Mouse (Mus musculus) CD4-positive helper T cell, adult 2 months (primary cell): ENCODE results near the gene Mosmo.
A peak's percentile ranks its signal among the peaks of the same experiment; 100 is the strongest.

Source experiments
- DNase-seq: peaks from one replicate; pipeline ENCODE4 v3.0.0-alpha.2; 2012; ENCODE audit warnings: low read depth, missing footprints, low spot score

The Mosmo gene

DNA sequence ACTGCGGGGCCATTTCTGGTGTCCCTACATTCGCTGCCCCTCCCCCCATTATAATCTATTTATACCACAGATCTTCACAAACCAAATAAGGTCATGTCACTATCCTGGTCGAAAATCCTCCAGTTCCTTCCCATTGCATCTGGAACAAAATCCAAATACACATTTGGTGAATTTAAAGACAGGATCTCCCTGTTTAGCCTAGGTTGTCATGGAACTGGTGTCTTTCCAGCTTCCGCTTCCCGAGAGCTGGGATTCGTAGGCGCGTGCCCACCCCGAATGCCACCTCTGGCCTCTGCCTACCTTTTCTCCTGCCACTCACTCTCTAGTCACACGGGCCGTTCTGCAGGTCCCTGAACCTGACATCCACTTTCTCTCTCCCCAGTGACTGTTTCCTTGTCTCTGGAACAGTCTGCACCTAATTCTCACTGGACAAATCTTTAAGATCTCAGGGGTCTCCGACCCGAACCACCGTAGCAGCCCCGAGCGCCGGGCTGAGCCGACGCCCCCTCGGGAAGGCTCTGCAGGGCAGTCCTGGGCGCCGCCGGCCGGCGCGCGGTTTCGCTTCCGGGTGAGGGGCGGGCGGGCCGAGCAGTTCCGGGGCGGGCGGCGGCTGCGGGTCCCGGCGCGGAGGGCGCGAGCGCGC lies at the start of gene Mosmo:
Gene Mosmo (plus strand): TSS at position 618 of the 643 bp plus-strand sequence.
- DNase-seq = peak; percentile 81

DNA sequence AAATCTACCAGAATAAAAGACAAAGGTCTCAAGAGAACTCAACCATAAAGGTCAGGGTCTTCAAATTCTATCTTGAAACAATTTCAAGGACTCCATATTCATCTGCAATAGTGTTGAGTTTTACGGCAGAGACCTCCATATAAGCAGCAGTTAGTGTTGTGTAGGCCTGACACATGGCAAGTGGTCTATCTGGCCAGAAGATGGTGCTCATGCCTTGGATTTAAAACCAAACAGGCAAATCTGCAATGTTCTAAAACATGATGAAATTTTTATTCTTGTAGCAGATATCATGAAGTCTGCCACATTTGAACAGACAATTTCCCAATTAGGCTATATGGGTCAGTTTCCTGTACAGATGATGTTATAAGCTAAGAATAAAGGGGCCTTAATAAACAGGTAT lies 44.9 kb upstream of the Mosmo start:
- DNase-seq = peak; percentile 35

DNA sequence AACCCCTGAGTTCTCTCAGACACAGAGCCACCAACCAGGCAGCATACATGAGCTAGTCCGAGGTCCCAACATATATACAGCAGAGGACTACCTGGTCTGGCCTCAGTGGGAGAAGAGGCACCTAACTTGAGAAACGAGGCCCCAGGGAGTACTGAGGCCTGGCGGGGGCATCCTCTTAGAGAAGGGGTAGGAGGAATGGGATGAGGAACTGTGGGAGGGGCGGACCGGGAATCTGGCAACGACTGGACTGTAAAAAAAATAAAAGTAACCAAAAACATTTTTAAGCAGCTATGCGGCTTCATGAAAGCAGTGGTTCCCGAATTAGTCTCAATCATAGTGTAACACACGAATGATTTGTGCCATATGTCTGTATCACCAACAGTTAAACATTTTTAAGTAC lies 43.1 kb upstream of the Mosmo start:
- peak; percentile 3 for DNase-seq

DNA sequence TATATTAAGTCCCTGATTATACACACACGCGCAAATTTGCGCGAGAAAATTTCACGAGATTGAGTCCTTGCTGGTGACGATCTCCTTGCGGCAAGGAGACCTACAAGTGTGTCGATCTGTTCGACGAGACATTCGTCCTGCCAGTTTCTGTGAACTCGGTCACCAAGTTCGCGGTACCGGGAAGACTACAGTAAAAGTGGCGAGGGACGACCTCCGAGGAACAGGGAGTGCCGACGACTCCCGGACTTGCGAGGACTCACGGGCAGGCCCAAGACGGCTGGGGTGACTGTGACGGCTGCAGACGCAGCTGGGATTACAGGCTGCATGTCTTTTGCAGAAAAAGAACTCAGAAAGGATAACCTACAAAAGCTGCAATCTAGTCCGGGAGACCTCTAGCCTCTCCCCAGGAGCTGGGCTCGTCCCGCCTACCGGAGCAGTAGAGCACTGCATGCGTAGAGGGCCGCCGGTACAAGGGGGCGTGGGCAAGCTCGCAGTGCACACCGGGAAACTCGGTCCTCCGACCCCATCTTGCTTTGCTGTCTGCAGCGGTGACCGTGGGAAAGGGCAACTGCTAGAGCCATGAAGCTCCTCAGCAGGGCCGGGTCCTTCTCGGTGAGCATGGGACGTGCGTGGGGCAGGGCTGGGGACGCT lies 42.6 kb upstream of the Mosmo start, which contains the start of gene Uqcrc2:
Gene Uqcrc2 (plus strand): TSS at position 466 of the 651 bp plus-strand sequence.
- peak; percentile 91 for DNase-seq

DNA sequence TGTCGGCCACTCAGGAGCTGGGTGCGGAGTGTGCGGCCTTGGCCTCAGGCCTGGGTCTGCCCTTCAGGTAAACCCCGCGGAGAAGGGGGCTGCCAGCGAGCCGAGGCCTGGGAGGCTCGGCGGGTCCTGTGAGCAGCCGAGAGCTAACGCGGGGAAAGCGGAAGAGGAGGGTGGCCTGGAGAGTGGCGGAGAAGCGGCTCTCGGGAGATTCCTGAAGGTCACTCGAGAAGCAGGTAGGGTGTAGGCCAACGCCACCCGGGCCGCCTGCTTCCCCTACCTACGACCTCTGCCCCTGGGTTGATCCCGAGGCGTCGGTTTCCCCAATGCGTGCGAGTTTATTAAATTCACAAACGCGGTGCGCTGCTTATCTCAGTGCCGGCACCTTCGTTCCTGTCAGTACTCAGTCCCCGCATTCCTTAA lies 42.0 kb upstream of the Mosmo start:
- no peak for DNase-seq

DNA sequence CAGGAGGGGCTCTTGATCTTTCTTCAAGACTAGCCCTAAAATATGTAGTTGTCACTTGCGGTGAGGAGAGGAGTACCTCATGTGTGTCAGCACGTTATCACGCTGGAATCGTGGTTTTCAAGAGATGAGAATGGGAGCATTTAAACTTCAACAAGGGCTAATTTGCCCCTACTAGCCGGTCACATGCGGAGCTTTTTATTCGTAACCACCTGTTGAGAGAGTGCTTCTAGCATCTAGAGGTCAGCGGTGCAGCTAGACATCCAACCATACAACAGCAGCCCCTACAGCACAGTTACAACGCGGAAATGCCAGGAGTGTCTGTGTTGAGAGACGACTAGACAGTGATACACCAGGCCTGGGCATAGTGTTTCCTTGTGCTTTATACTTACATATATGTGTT lies 41.6 kb upstream of the Mosmo start:
- peak; percentile 25 for DNase-seq

DNA sequence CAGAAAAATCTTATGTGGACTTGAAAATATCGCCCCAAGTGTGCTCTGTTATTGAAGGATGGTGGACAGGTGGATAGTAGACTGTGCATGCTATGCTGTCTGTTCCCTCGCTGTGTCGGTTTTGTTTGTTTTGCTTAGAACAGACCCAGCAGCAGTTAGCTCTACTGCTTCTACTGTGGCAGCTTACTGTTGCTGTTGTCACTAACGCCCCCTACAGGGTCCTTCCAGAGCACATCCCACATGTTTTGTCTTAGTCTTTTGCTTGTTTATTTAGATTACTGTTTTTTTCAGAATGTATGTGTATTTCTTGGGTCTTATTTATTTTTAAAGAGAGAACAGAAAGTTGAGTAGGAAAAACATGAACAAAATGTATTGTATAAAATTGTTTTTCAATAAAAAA lies 34.2 kb upstream of the Mosmo start:
- DNase-seq = no peak

DNA sequence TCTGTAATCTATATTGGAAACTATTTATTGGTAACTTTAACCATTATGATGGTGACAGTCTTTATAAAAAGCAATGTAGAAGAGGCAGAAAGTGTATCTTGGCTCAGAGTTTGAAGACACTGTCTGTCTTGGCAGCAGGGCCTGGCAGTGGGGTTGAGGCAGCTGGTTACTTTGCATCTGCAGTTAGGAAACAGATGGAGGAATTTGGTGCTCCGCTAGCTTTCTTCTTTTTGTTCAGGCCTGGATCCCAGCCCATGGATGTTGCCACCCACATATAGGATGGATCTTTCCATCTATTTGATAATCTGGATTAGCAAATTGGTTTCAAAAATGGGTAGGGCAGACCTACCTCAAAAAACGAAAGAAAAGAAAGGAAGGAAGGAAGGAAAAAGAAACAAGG lies 29.6 kb upstream of the Mosmo start:
- no peak for DNase-seq

DNA sequence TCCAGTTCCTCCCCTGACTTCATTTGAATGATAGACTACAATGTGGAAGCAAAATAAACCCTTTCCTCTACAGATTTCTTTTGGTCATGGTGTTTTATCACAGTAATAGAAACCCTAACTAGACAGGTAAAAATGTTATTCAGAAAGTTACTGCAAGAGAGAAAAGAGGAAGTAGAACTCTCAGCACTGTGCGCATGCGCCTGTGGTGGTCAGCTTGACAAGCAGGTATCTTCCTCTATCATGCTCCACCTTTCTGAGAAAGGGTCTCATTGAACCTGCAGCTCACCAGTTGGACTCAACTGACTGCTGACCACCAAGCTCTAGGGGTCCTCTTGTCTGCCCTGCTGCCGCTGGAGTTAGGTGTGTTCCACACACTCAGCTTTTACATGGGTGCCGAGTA lies 15.3 kb upstream of the Mosmo start:
- no peak for DNase-seq

DNA sequence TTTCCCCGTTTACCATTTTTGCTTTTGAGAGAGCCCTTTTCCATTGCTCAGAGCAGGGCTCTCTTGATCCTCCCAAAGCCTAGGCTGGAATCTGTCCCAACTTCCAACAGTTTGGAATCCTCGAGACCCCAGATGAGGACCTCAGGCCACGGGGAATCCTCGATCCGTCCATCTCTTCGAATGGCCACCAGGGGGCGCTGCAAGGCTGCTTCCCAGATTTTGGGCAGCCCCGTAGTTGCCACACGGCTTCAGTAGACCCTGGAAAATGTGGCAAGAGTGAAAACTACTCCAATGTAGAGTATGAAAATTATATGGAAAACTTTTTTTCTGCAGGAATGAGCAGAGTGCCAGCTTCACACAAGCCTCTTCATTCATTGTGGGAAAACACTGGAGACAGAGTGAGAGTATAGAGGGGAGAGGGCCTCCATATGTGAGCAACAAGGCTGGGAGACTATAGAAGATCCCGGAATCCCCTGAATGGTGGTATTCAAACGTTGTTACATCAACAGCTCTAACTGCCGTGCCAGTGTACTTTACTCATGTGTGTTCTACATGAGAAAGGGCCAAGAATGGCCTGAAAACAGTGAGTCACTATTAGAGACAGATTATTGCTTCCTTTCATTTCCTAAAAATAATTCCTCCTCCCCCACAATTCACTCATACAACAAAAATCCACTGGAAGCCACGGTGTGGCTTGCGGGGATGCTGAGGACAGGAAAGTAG lies 7.1 kb upstream of the Mosmo start, which contains the start of gene Pdzd9:
Gene Pdzd9 (minus strand): TSS at position 191 of the 723 bp plus-strand sequence.
- DNase-seq = peak; percentile 55

DNA sequence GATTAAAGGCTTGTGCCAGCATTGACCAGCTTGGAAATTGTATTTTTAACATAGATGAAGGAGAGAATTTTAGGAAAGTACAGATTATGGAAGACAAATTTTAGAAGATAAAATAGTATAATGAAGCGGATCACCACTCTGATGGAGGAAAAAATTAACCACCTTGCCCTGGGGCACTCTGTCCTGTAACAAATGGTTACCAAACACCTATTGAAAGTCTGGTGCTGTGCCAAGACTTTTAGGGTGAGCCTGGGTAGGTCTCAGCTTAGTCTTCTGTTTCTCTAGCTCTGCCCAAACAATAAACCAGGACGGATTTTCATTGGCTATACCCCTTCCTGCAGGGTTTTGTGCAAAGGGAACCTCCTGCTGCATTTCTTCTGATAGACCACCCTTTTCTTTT lies 6.1 kb upstream of the Mosmo start:
- DNase-seq = no peak

DNA sequence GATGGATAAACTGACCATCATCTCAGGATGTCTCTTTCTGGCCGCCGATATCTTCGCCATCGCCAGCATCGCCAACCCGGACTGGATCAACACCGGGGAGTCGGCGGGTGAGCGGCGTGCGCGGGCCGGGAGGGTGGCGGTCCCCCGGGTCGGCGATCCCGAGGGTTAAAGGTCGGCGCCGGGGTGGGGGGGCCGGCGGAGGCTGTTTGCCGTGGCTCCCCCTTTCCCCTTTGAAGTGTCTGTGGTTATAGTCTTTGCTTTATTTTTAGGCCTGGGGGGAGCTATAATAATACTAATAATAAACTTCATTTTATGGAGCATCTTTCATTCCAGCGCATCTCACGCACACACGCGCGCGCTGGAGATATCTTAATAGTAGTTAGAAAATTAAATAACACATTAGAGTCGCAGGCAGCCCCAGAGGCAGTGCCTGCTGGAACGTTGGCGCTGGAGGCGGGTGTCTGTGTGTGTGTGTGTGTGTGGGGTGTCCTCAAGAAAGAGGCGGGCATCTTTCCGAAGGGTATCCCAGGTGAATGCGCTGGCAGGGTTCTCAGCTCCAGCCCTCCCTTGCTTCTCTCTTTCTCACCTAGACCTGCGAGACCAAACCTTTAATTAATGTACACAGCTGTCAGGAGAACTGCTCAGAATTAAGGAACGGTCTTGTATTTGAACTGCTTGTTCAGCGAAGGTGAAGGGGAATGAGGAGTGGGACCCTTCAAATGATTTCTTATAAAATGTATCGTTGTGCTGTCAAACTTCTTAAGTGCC lies 530 bp downstream of the Mosmo start:
- peak; percentile 42 for DNase-seq

DNA sequence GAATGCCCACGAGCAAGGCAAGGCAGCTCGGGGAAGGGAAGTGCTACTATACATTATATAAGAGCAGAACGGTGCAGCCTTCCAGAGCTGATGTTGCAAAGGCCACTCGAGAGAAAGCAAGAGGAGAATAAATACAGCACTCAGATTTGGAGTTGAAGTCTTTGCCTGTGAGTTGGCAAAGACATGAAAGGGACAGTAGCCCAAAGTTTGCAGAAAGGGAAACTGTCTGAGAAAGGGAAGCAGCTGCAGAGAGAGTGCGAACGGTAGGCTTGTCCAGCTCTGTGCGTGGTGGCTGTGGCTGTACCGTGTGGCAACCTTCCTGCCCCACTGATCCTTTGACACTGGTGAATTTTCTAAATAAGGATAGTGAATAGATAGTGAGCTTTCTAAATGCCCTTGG lies 1.6 kb downstream of the Mosmo start:
- DNase-seq = no peak

DNA sequence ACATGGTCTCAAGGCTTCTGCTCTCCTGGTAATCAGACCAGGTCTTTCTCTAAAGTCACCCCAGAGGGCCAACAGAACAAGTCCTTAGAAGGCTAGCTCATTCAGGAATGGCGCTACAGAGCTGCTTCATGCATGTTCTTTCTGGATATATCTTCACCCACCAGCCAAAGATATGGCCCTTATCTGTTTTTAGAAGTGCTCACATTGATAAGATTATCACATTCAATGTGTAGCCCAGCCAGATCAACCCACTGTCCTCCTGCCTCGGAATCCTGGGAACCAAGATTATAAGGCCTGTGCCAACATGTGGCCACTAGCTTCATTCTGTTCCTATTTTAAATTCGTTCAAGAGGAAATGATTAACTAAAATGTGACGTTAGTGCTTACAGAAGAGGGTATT lies 4.6 kb downstream of the Mosmo start:
- DNase-seq = no peak

DNA sequence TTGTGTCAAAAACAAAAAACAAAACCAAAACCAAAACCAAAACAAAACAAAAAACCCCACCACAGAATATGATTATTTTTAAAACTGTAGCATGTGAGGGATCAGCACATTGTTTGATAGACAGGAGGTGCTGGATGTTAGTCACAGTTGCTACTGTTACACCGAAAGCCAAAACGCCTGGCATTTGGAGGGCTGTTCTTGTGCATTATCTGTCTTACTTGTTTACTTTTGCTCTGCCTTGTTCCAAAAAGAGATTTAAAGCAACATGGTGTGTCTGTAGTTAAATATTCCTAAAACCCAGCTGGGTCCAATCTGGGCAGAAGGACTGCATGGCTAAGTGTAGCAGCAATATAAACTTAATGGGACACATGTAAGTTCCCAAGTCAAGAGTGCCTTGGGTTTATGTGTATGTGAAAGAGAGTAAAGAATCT lies 7.3 kb downstream of the Mosmo start:
- DNase-seq = peak; percentile 13

DNA sequence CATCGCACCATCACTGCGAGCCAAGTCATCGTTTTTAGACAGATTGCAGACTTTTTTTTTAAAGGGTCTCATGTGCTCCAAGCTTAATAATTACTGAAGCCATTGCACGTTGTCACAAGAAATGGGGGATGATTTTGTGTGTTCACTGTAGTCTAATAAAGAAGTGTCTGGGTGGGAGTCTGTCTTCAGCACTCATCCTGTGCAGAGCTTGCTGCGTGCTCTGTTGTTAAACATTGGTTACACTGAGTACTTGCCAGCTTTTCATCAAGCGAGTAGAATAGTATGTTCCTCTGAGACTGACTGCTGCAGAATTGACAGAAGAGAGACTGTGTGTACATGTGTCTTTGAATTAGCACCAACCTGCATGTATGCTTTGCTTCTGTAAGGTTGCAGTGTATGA lies 7.8 kb downstream of the Mosmo start:
- DNase-seq = no peak

DNA sequence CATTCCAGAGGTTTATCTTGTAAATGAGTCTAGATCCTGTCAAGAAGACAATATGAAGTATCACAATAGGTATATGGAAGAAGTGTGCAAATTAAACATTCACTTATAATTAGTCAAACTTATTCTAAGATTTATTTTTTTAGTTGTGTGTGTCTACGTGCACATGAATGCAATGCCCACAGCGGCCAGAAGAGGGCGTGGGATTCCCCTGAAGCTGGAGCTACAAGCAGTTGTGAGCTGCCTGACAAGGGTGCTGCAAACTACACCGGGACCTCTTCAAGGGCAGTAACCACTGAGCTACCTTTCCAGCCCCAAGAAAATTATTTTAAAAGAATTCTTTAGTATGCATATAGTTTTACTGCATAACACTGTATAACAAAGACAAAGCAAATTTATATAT lies 13.2 kb downstream of the Mosmo start:
- DNase-seq = peak; percentile 37

DNA sequence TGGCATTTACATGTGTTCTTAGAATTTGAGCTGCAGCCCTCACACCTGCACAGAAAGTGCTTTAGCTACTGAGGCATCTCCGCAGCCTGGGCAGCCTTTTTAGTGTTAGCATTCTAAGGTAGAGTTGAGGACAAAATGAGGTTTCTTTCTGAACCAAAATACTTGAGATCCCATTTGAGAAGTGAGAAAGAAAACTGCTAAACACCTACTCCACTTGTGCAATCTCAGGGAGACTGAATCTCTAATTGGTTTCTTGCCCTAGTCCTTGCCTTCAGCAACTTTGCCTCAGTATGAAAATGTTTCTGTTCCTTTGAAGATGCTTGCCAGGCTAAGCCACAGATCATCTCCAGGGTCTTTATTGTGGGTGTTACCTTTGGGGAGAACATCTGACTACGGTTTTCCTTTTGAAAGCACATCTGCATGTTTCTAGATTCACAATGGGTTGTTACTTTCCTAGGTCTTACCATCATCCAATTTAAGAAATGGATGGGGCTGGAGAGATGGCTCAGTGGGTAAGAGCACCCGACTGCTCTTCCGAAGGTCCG lies 16.5 kb downstream of the Mosmo start:
- DNase-seq = peak; percentile 74

DNA sequence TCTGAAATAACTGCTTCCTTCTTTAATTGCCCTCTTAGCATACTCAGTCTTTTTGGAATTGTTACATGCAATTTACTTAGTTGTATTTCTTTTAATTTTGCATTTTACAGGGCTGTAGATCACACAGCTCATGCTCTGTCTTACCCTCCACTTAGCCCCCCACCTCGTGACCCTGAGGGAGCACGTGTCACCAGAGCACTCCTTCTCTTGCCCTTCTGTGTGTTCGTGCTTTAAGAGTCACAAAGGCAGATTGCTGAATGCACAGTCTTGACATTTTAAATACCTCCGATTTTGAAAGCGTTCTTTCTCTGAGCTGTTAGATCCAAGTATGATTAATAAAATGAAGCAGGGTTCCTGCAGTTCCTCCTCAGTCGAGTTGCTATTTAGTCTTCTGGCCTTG lies 17.8 kb downstream of the Mosmo start:
- DNase-seq = no peak

DNA sequence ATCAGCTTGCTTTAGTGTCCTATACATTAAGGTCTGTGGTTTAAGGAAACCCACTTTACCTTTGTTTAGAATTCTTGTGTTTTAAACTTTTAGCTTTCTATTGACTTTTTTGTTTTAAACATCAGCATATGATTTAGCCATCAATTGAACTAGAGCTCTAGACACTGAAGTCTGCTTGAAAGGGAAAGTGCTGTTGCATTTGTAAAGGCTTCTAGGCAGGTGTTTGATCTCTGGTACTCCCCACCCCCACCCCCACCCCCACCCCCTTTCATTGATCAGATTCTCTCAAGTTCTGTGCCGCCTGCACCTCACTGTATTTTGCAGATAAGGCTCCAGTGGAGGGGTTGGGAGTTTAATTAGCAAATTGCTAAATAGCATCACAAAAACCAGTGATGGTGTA lies 18.2 kb downstream of the Mosmo start:
- peak; percentile 16 for DNase-seq

DNA sequence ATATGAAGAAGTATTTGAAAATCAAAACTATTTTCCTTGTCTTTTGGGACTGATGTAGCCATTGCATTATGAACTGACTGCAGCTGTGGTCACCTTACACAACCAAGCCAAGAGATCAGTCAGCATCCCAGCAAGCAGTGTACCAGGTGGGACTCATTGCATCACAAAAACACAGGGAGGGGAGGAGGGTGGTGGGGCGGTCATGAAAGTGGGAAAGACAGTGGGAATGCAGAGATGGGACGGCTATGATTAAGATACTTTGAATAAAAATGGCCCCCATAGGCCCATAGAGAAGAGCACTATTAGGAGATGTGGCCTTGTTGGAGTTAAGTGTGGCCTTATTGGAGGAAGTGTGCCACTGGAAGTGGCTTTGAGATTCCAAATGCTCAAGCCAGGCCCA lies 18.9 kb downstream of the Mosmo start:
- DNase-seq = no peak

DNA sequence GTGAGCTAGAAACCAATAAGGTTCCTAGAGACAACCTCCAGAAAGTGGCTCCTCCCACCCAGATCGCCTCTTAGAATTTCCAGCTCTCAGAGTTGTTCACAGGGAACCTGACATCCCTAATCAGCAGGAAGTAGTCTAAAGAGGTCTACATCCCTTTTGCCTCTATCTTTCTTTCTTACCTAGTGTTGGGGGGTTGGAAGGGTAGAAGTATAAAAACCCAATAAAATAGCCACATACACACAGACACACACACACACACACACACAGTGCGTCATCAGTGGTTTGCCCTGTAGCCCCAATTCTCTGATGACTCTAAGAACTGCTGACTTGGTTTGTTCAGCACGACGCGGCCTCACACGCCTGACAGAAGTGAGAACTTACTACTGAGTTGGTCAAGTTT lies 22.2 kb downstream of the Mosmo start:
- DNase-seq = peak; percentile 62
